Mouse (Mus musculus): Measurements from ENCODE around the gene Sptb.

- no peak for TF ChIP-seq POLR2A (IDR thresholded peaks at IDR 0.05; ENCODE audit: low read depth, low read length)
- no peak for TF ChIP-seq CTCF (IDR thresholded peaks at IDR 0.05; ENCODE audit: extremely low read depth, insufficient read depth, insufficient read length, insufficient replicate concordance)
Measured at GRCm38 (mm10) chr12:76572261-76573251, 137.8 kb downstream of the Sptb start.

Data from spleen, adult 2 months (tissue).